Mouse (Mus musculus): Measurements from ENCODE around the gene Gm9999.

DNA sequence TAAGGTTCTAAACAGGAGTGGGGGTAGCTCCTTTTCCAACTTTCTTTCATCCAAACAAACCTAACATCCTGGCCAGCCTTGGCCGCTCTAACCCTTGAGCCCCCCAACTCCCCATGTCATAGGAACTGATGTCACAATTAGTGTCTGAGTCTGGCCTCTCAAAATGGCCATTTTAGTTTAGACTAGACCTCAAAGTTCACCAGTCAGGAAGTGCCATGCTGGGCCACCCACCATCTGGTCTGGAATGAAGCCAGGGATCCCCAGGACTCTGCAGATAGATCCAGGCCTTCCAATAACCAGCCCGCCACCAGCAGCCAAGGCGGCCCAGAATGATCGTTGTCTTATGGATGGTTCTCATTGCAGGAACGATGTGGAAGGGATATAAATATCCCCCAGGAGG, 3.3 kb downstream of the Gm9999 start:
- TF ChIP-seq CTCF (IDR thresholded peaks at IDR 0.05; ENCODE audit: insufficient read depth, low read depth, low read length) (no peak), POLR2A (IDR thresholded peaks at IDR 0.05; ENCODE audit: insufficient read depth, low read depth, low read length) (no peak)

Measured in olfactory bulb, adult 2 months (tissue).